Mouse (Mus musculus): ENCODE data around the gene Dcaf5. TPM values are rescaled to one million over a fixed set of nuclear protein-coding genes. Genes with fewer than 3 reads are reported as not detected.

The Dcaf5 gene
- polyA plus RNA-seq, 1 experiment from 2014 or later: 11.9 TPM

DNA sequence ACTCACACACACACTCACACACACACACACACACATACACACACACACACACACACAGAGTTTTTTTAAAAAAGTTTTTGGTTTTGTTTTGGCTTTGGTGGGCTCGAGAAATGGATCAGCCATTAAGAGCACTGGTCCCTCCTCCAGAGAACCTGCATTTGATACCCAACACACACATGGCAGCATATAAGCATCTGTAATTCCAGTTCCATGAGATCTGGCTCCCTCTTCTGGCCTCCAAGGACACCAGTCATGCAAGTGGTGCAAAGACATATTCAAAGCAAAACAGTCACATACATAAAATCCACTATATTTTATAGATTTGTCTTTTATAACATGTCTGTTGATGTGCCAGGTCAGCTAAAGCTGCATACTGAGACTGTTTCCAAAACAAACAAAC lies 58.8 kb downstream of the Dcaf5 start:
- Histone ChIP-seq H3K27me3 (replicated peaks) (no peaks in the 10 kb centered on the region), H3K27ac (no peak overlapping the region), H3K9me3 (no peaks in the 10 kb centered on the region), H3K36me3 (peaks cover 20% of the 10 kb centered on the region), H3K4me3 (replicated peaks) (no peak overlapping the region), H3K9ac (no peak overlapping the region), H3K4me1 (0 out of 2 replicates have a peak, but pooled peaks cover 6% of the 10 kb centered on the region), H3K4me2 (no peak overlapping the region)
- WGBS: 28% methylated on average over 1 of the region's 1 CpGs
- ATAC-seq (ENCODE audit: insufficient read depth, low FRiP score, low read depth): no peak

- WGBS: 89% methylated on average over 4 of the region's 4 CpGs
- ATAC-seq (ENCODE audit: insufficient read depth, low FRiP score, low read depth): no peak
- no peak overlapping the region for H3K4me3 ChIP-seq (replicated peaks)
- H3K27ac ChIP-seq: no peak overlapping the region
- H3K36me3 ChIP-seq: peaks cover 20% of the 10 kb centered on the region
- H3K9me3 ChIP-seq: no peaks in the 10 kb centered on the region
- H3K4me2 ChIP-seq: no peak overlapping the region
- H3K27me3 ChIP-seq (replicated peaks): no peaks in the 10 kb centered on the region
- H3K9ac ChIP-seq: no peak overlapping the region
- H3K4me1 ChIP-seq: 0 out of 2 replicates have a peak, but pooled peaks cover 6% of the 10 kb centered on the region
Observed at GRCm38 (mm10) chr12:80375721-80376120, 60.7 kb downstream of the Dcaf5 start.

DNA sequence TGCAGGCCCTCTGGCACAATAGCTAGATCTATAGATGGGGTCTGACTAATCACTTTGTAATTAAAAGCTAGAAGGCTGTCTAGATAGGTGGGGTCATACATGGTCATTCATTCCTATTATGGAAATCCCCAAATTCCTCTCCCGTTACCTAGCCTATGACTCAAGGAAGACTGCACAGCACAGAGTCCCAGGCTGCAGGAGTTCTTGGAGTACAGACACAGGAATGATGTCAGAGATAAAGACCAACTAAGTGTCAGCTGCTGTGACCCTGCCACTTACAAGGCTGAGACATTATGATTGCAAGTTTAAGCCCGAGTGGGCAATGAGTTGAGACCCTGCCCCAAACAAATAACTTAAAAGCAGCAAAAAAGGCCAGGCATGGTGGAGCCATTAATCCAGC lies 61.7 kb downstream of the Dcaf5 start:
- Histone ChIP-seq H3K27me3 (replicated peaks) (no peaks in the 10 kb centered on the region), H3K27ac (no peak overlapping the region), H3K9ac (no peak overlapping the region), H3K36me3 (peaks cover 20% of the 10 kb centered on the region), H3K4me1 (no peaks in the 10 kb centered on the region), H3K4me2 (no peak overlapping the region), H3K4me3 (replicated peaks) (no peak overlapping the region), H3K9me3 (no peaks in the 10 kb centered on the region)
- 82% methylated on average over 2 of the region's 2 CpGs for WGBS
- no peak for ATAC-seq (ENCODE audit: insufficient read depth, low FRiP score, low read depth)

GRCm38 (mm10) chr12:80372946-80373345 lies 63.5 kb downstream of the Dcaf5 start:
- Histone ChIP-seq H3K9ac (no peak overlapping the region), H3K27ac (no peak overlapping the region), H3K4me2 (no peak overlapping the region), H3K4me1 (no peaks in the 10 kb centered on the region), H3K27me3 (replicated peaks) (no peaks in the 10 kb centered on the region), H3K9me3 (no peaks in the 10 kb centered on the region), H3K4me3 (replicated peaks) (no peak overlapping the region), H3K36me3 (peaks cover 16% of the 10 kb centered on the region)
- WGBS: 93% methylated on average over 8 of the region's 8 CpGs
- ATAC-seq (ENCODE audit: insufficient read depth, low FRiP score, low read depth): no peak

- no peak for ATAC-seq (ENCODE audit: insufficient read depth, low FRiP score, low read depth)
- H3K36me3 ChIP-seq: 0 out of 2 replicates have a peak, but pooled peaks cover 9% of the 10 kb centered on the region
- H3K4me3 ChIP-seq (replicated peaks): no peak overlapping the region
- H3K4me2 ChIP-seq: no peak overlapping the region
- 86% methylated on average over 4 of the region's 4 CpGs for WGBS
- no peaks in the 10 kb centered on the region for H3K27me3 ChIP-seq (replicated peaks)
- no peaks in the 10 kb centered on the region for H3K9me3 ChIP-seq
- H3K9ac ChIP-seq: no peak overlapping the region
- H3K27ac ChIP-seq: peak overlapping the region; percentile 26; the same call in 1 of the 2 replicates
- H3K4me1 ChIP-seq: peaks cover 15% of the 10 kb centered on the region
Observed at GRCm38 (mm10) chr12:80367227-80367626, 69.2 kb downstream of the Dcaf5 start.

DNA sequence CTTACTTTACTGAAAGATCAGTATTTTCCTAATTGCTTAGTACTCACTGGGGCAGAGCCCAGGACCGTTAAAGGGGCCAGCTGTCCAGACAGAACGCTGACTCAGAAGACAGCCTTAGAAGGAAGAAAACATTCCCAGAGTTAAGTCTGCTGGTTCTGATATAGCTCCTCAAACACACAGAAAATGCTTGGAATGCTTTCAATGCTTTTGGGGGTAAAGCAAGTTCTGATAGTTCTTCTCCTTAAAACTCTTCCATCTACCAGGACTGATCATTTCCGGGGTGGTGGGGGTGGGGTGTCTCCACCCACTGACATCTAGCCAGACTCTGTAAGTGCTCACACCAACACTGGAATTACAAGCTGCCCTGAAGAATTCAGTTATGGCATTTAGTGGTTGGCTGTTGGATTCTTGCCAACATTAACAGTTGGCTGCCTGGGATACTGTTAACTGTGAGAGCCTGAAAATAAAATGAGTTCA lies 70.4 kb downstream of the Dcaf5 start:
- Histone ChIP-seq H3K9ac (no peak overlapping the region), H3K4me3 (replicated peaks) (no peak overlapping the region), H3K27me3 (replicated peaks) (no peaks in the 10 kb centered on the region), H3K4me2 (peak overlapping the region; percentile 5; the same call in 1 of the 2 replicates), H3K27ac (peak overlapping the region; percentile 84), H3K9me3 (no peaks in the 10 kb centered on the region), H3K36me3 (0 out of 2 replicates have a peak, but pooled peaks cover 9% of the 10 kb centered on the region), H3K4me1 (peaks cover 15% of the 10 kb centered on the region)
- ATAC-seq (ENCODE audit: insufficient read depth, low FRiP score, low read depth): peak; percentile 75
- 8% methylated on average over 3 of the region's 3 CpGs for WGBS

DNA sequence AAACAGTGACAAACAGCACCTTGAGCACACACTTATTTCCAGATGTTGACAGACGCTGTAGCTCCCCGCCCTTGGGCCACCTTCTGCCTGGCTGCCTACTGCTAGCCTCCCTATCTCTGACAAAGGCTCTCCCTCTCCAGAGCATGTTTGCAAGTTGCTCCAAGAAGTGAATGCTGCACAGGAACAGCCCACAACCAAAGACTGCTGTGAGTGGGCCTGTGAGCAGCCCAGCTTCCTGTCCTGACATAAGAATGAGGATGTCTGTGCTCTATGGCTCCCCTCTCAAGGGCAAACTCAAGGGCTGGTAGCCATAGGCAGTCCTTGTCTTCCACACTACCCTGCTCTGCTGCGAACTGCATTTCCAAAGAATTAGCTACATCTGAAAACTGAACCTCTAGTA lies 71.1 kb downstream of the Dcaf5 start:
- Histone ChIP-seq H3K9ac (no peak overlapping the region), H3K9me3 (no peaks in the 10 kb centered on the region), H3K4me1 (peaks cover 15% of the 10 kb centered on the region), H3K27ac (peak overlapping the region; percentile 84), H3K27me3 (replicated peaks) (no peaks in the 10 kb centered on the region), H3K4me2 (peak overlapping the region; percentile 5; the same call in 1 of the 2 replicates), H3K4me3 (replicated peaks) (no peak overlapping the region), H3K36me3 (0 out of 2 replicates have a peak, but pooled peaks cover 9% of the 10 kb centered on the region)
- WGBS: 82% methylated on average over 3 of the region's 3 CpGs
- ATAC-seq (ENCODE audit: insufficient read depth, low FRiP score, low read depth): no peak

DNA sequence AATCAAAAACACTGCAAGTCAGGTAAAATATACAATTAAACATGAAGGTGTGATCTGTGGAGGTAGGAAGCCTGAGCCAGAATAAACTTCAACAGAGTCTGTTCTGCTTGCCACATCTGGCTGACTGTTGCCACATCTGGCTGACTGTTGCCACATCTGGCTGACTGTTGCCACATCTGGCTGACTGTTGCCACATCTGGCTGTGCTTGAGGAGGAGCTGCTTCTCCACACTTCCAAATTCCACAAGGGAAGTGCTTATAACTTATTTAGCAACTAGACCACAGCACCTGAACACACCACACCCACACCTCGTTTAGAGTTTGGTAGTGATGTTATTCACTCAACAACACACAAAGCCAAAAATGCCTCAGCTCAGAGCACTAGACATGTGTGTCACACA lies 74.7 kb downstream of the Dcaf5 start:
- H3K27me3 ChIP-seq (replicated peaks): no peaks in the 10 kb centered on the region
- ATAC-seq (ENCODE audit: insufficient read depth, low FRiP score, low read depth): no peak
- 0 out of 2 replicates have a peak, but pooled peaks cover 6% of the 10 kb centered on the region for H3K36me3 ChIP-seq
- H3K9me3 ChIP-seq: no peaks in the 10 kb centered on the region
- peaks cover 12% of the 10 kb centered on the region for H3K4me1 ChIP-seq
- no peak overlapping the region for H3K4me2 ChIP-seq
- WGBS: 74% methylated on average over 1 of the region's 1 CpGs
- no peak overlapping the region for H3K27ac ChIP-seq
- H3K4me3 ChIP-seq (replicated peaks): no peak overlapping the region
- no peak overlapping the region for H3K9ac ChIP-seq

DNA sequence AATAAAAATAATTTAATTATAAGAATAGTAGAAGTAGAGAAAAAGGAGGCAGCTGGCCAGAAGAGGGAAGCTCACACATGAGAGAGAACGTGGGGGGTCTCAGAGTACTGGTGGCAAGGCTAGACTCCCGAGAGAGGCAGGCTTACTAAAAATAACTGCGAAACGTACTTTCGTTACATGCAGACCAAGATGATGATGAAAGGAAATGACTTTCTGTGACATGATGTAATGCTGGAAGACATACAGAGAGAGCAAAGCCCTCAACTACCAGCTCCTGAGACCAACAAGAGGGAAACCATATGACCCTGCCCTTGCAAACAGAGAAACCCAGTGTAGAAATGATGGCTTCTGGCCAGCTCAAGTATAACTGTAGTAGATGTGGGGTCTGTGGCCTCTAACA lies 76.1 kb downstream of the Dcaf5 start:
- no peak for ATAC-seq (ENCODE audit: insufficient read depth, low FRiP score, low read depth)
- H3K9ac ChIP-seq: no peak overlapping the region
- H3K9me3 ChIP-seq: no peaks in the 10 kb centered on the region
- no peak overlapping the region for H3K4me2 ChIP-seq
- H3K27me3 ChIP-seq (replicated peaks): no peaks in the 10 kb centered on the region
- 0 out of 2 replicates have a peak, but pooled peaks cover 6% of the 10 kb centered on the region for H3K36me3 ChIP-seq
- H3K4me3 ChIP-seq (replicated peaks): no peak overlapping the region
- 57% methylated on average over 5 of the region's 5 CpGs for WGBS
- peaks cover 3% of the 10 kb centered on the region for H3K4me1 ChIP-seq
- no peak overlapping the region for H3K27ac ChIP-seq

GRCm38 (mm10) chr12:80344777-80345231 lies 91.6 kb downstream of the Dcaf5 start:
- Histone ChIP-seq H3K36me3 (peaks cover 8% of the 10 kb centered on the region), H3K4me2 (no peak overlapping the region), H3K9ac (no peak overlapping the region), H3K27me3 (replicated peaks) (no peaks in the 10 kb centered on the region), H3K9me3 (no peaks in the 10 kb centered on the region), H3K4me1 (peaks cover 14% of the 10 kb centered on the region; the same call in 1 of the 2 replicates), H3K4me3 (replicated peaks) (no peak overlapping the region), H3K27ac (peak overlapping the region; percentile 72)
- peak; percentile 75 for ATAC-seq (ENCODE audit: insufficient read depth, low FRiP score, low read depth)
- WGBS: 36% methylated on average over 6 of the region's 6 CpGs

GRCm38 (mm10) chr12:80340936-80341335 lies 95.5 kb downstream of the Dcaf5 start:
- Histone ChIP-seq H3K4me1 (peaks cover 20% of the 10 kb centered on the region; the same call in 1 of the 2 replicates), H3K27me3 (replicated peaks) (no peaks in the 10 kb centered on the region), H3K9ac (no peak overlapping the region), H3K36me3 (peaks cover 22% of the 10 kb centered on the region), H3K27ac (no peak overlapping the region), H3K4me2 (no peak overlapping the region), H3K9me3 (no peaks in the 10 kb centered on the region), H3K4me3 (replicated peaks) (no peak overlapping the region)
- WGBS: 94% methylated on average over 2 of the region's 2 CpGs
- ATAC-seq (ENCODE audit: insufficient read depth, low FRiP score, low read depth): no peak

GRCm38 (mm10) chr12:80334162-80334561 lies 102.2 kb downstream of the Dcaf5 start:
- no peaks in the 10 kb centered on the region for H3K27me3 ChIP-seq (replicated peaks)
- H3K4me1 ChIP-seq: peaks cover 17% of the 10 kb centered on the region; the same call in 1 of the 2 replicates
- H3K27ac ChIP-seq: no peak overlapping the region
- no peak overlapping the region for H3K9ac ChIP-seq
- no peak for ATAC-seq (ENCODE audit: insufficient read depth, low FRiP score, low read depth)
- H3K4me2 ChIP-seq: no peak overlapping the region
- H3K36me3 ChIP-seq: peaks cover 12% of the 10 kb centered on the region
- WGBS: 68% methylated on average over 4 of the region's 4 CpGs
- H3K4me3 ChIP-seq (replicated peaks): no peak overlapping the region
- no peaks in the 10 kb centered on the region for H3K9me3 ChIP-seq

Data from stomach, embryonic 15.5 days (tissue).